Mouse (Mus musculus) CD4-positive naive resting alpha-beta T cell, adult 57 days (primary cell): Measurements from ENCODE around the gene Tbx10. TPM values are rescaled to one million over a fixed set of nuclear protein-coding genes. Genes with fewer than 3 reads are reported as not detected.

Source experiments
- total RNA-seq: library from RNA; stranded (reverse); gene quantifications from one replicate; pipeline ENCODE4 v1.2.4, GENCODE M21; 2023

Tbx10 gene
- not detected for total RNA-seq

GRCm38 (mm10) chr19:3992416-3992815 is at the start of gene Tbx10:
Gene Tbx10 (plus strand): TSS chr19:3992752.

GRCm38 (mm10) chr19:3958470-3958869 is 34.1 kb upstream of the Tbx10 start, which contains the start of gene Aldh3b3:
Gene Aldh3b3 (plus strand): TSS chr19:3958645.

GRCm38 (mm10) chr19:3972229-3972628 is 20.3 kb upstream of the Tbx10 start, which contains the start of gene Aldh3b2:
Gene Aldh3b2 (plus strand): TSS chr19:3972328.

GRCm38 (mm10) chr19:3986334-3986733 is 6.2 kb upstream of the Tbx10 start, which contains the start of gene Acy3:
Gene Acy3 (plus strand): TSS chr19:3986570.

GRCm38 (mm10) chr19:4000119-4000900 is 7.8 kb downstream of the Tbx10 start, which contains the start of the genes Nudt8 and Gm49405:
Gene Nudt8 (plus strand): TSS chr19:4000580.
Gene Gm49405 (plus strand): TSS chr19:4000626.

GRCm38 (mm10) chr19:4003112-4003511 is 10.6 kb downstream of the Tbx10 start, which contains the start of gene Doc2g:
Gene Doc2g (plus strand): TSS chr19:4003313.

GRCm38 (mm10) chr19:4012432-4013022 is 20.0 kb downstream of the Tbx10 start, which contains the start of gene Ndufv1:
Gene Ndufv1 (minus strand): TSS chr19:4012806.

GRCm38 (mm10) chr19:4037788-4038232 is 45.3 kb downstream of the Tbx10 start, which contains the start of gene Gstp1:
Gene Gstp1 (minus strand): TSS chr19:4037985.

GRCm38 (mm10) chr19:4045966-4046865 is 53.7 kb downstream of the Tbx10 start, which contains the start of gene Gstp2:
Gene Gstp2 (minus strand): TSS chr19:4046023.

Other genes with a start within 250 kb of the Tbx10 start
- gene Kmt5b, start 225.3 kb upstream of the Tbx10 start, total RNA-seq = 169 TPM
- 62.4 TPM for gene Chka, start 141.0 kb upstream of the Tbx10 start, total RNA-seq
- gene Tcirg1, start 85.6 kb upstream of the Tbx10 start, total RNA-seq = 58.1 TPM
- gene Ndufs8, start 80.0 kb upstream of the Tbx10 start, total RNA-seq = 53.0 TPM
- gene Aldh3b1, start 62.9 kb upstream of the Tbx10 start, total RNA-seq = 0.86 TPM
- 27.8 TPM for gene Unc93b1, start 57.6 kb upstream of the Tbx10 start, total RNA-seq
- not detected for gene Aldh3b3, start 34.1 kb upstream of the Tbx10 start, total RNA-seq
- not detected for gene Aldh3b2, start 20.4 kb upstream of the Tbx10 start, total RNA-seq
- gene Acy3, start 6.2 kb upstream of the Tbx10 start, total RNA-seq = not detected
- gene Nudt8, start 7.8 kb downstream of the Tbx10 start, total RNA-seq = 9.0 TPM
- gene Gm49405, start 7.9 kb downstream of the Tbx10 start, total RNA-seq = 1.7 TPM
- 3.0 TPM for gene Doc2g, start 10.6 kb downstream of the Tbx10 start, total RNA-seq
- gene Ndufv1, start 20.1 kb downstream of the Tbx10 start, total RNA-seq = 85.1 TPM
- 196 TPM for gene Gstp1, start 45.2 kb downstream of the Tbx10 start, total RNA-seq
- 21.0 TPM for gene Gstp2, start 53.3 kb downstream of the Tbx10 start, total RNA-seq
- 32.9 TPM for gene Gstp3, start 66.8 kb downstream of the Tbx10 start, total RNA-seq
- not detected for gene Cabp2, start 88.8 kb downstream of the Tbx10 start, total RNA-seq
- gene Cdk2ap2, start 104.4 kb downstream of the Tbx10 start, total RNA-seq = 186 TPM
- 314 TPM for gene Pitpnm1, start 107.2 kb downstream of the Tbx10 start, total RNA-seq
- gene Aip, start 133.1 kb downstream of the Tbx10 start, total RNA-seq = 151 TPM
- 0.80 TPM for gene Gpr152, start 147.0 kb downstream of the Tbx10 start, total RNA-seq
- 1.1 TPM for gene Cabp4, start 151.3 kb downstream of the Tbx10 start, total RNA-seq
- gene Coro1b, start 155.9 kb downstream of the Tbx10 start, total RNA-seq = 129 TPM
- gene Ptprcap, start 160.9 kb downstream of the Tbx10 start, total RNA-seq = 260 TPM
- 35.8 TPM for gene Rps6kb2, start 170.6 kb downstream of the Tbx10 start, total RNA-seq
- 69.3 TPM for gene Carns1, start 182.7 kb downstream of the Tbx10 start, total RNA-seq
- 305 TPM for gene Tbc1d10c, start 198.5 kb downstream of the Tbx10 start, total RNA-seq
- gene Ppp1ca, start 199.3 kb downstream of the Tbx10 start, total RNA-seq = 351 TPM
- 45.2 TPM for gene Rad9a, start 208.9 kb downstream of the Tbx10 start, total RNA-seq
- 143 TPM for gene Clcf1, start 221.5 kb downstream of the Tbx10 start, total RNA-seq
- gene AC109138.7, start 221.6 kb downstream of the Tbx10 start, total RNA-seq = not detected
- gene Pold4, start 239.1 kb downstream of the Tbx10 start, total RNA-seq = 66.6 TPM